Mouse (Mus musculus): ENCODE results near the gene Tfpi2. TPM values are rescaled to one million over a fixed set of nuclear protein-coding genes. Genes with fewer than 3 reads are reported as not detected.

The Tfpi2 gene
- 1 to 10 TPM in 1 of 2 experiments, under 1 TPM in 1; 0.95 to 1.4 TPM for total RNA-seq (2021)

DNA sequence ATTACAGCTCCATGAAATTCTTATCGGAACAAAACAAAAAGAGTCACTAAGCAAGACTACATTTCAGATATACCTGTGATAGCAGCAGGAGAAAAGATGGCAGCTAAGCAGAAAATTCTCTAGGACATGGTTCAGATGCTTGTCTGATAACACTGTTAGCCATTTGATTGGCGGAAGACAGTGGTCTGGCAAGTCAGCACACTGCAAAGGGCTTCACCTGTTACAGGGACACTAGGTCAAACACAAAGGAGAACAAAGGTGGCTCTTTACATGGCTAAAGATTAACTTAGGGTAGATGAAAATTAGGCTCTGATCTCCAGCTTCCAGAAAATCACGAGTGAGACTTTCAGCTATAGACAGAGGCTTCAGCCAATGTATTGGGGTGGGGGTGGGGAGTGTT lies at the start of gene Tfpi2:
Tfpi2 (minus strand) TSS at position 170 of the 400 bp plus-strand sequence.
- DNase-seq = no peak
- intact Hi-C loops (cut with DNase I) = no loop called here

DNA sequence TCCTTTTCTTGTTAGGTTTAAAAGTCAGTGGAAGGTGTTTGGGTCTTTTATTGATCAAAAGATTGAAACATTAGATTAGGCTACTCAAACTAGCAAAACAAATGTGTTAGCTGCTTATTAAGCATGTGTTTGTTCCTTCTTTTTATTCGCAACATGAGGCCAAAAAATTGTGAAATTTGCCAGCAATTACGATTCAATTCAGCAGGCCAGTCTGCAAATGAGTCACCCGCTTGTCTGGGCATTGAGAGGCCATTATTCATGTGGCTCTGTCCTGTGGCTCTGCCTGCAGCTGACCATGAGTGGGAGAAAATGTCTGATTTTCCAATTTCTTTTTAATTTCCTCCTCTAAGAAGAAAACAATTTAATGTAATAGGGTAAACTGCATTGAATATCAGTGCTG lies 42.2 kb upstream of the Tfpi2 start:
- intact Hi-C loops (cut with DNase I) = no loop called here
- DNase-seq = no peak

- DNase-seq = no peak
- intact Hi-C loops (cut with DNase I) = no loop called here
Observed at GRCm38 (mm10) chr6:4026367-4026766, 37.6 kb upstream of the Tfpi2 start.

DNA sequence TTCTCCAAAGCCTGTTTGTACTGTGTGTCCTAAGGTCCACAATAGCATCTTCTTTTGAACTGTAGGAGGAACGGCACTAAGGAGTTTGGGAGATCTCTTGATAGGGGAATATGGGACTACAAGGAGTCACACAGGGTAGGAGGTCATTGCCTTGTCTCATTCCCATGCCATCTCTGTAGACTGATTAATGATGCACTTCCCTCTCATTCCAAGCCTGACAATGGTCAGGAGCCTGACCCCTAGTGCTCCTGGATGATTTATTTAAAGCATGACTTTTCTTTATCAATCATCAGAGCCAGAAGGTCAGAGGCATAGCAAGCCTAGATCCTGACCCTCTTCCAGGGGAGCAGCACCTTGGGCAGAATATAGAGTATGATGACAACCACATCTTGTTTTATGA lies 33.9 kb upstream of the Tfpi2 start:
- intact Hi-C loops (cut with DNase I) = no loop called here

GRCm38 (mm10) chr6:4009548-4009947 lies 20.8 kb upstream of the Tfpi2 start:
- no peak for DNase-seq
- intact Hi-C loops (cut with DNase I) = loop anchor here (5.0 to 10.0 kb wide), 2 partner anchors 475 to 1288 kb away; partner anchors contain the start of gene Pon2

More for the DNA sequence above, 33.9 kb upstream of the Tfpi2 start:
- DNase-seq = no peak

GRCm38 (mm10) chr6:4008501-4009040 lies 19.9 kb upstream of the Tfpi2 start:
- peak in 1 of 2 experiments; percentile 10 for DNase-seq
- intact Hi-C loops (cut with DNase I) = loop anchor here (5.0 to 10.0 kb wide), 2 partner anchors 476 to 1289 kb away; partner anchors contain the start of gene Pon2

- no peak for DNase-seq
- intact Hi-C loops (cut with DNase I) = loop anchor here (2.0 to 10.0 kb wide), 4 partner anchors 82 to 1292 kb away; partner anchors contain the start of genes Bet1 and Pon2
Observed at GRCm38 (mm10) chr6:4004808-4005207, 16.1 kb upstream of the Tfpi2 start.

GRCm38 (mm10) chr6:4003890-4004306 lies 15.2 kb upstream of the Tfpi2 start, which contains the start of gene Gng11:
Gng11 (plus strand) TSS chr6:4003904.
- DNase-seq = peak; percentile 83 to 88
- intact Hi-C loops (cut with DNase I) = loop anchor here (2.0 to 10.0 kb wide), 3 partner anchors 83 to 481 kb away; partner anchors contain the start of gene Bet1

DNA sequence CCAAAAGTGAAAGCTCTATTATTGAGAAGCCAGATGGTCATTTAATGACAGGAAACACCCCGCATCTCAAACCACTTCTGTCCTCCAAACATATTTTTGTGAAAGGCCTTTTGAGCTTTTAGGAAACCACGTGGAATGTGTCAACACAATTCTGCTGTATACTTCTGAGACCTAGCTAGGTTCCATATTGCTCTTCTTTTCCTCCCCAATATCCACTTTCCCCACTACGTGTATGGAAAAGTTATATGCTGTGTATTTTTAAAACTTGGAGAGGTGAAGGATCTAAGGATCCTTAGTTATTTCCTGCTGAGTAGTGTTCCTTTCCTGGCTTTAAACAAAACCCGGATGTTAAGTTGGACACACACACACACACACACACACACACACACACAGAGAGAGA lies 14.7 kb upstream of the Tfpi2 start:
- DNase-seq = peak in 1 of 2 experiments; percentile 36
- intact Hi-C loops (cut with DNase I) = loop anchor here (5.0 to 10.0 kb wide), 2 partner anchors 91 to 481 kb away; no protein-coding TSS in a partner anchor

- no peak for DNase-seq
- intact Hi-C loops (cut with DNase I) = loop anchor here (2.0 to 10.0 kb wide), 3 partner anchors 34 to 484 kb away; no protein-coding TSS in a partner anchor
Observed at GRCm38 (mm10) chr6:4000716-4001115, 12.0 kb upstream of the Tfpi2 start.

DNA sequence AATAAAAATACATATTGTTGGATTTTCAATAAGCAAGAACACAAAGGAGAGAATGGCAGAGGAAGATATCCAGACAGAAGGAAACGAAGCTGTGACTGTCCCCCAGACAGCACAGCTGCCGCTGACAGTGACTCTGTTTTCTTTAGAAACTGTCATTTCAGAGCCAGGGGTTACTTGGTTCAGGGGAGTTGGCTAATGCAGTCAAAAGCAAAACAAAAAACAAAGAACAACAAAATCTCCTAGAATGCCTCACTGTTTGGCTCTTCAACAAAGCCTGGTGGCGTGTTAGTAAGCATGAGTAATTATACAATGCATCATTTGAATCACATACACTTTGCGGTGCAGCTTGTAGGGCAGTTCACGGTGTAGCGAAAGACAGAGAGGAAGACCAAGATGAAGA lies 10.6 kb upstream of the Tfpi2 start:
- intact Hi-C loops (cut with DNase I) = no loop called here
- no peak for DNase-seq

DNA sequence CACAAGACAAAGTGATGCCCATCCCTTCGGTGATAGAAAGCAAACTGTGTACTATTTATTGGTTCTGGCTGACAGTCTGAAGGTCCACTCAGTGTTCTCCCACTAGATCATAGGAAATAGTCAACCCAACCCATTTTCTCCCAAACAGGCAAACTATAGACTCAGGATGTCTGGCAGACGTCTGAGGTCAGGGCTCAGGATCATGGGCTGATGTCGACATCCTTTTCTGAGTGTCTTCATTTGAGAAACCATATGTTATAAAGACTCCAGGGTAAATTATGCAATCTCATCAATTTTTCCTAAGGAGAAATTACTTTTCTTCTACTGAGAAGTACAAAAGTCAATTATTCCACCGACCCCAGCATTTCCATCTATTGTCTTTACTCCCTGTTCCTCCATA lies 9.4 kb upstream of the Tfpi2 start:
- DNase-seq = no peak
- intact Hi-C loops (cut with DNase I) = no loop called here

GRCm38 (mm10) chr6:3993492-3993891 lies 4.8 kb upstream of the Tfpi2 start, which contains the start of gene Gngt1:
Gngt1 (plus strand) TSS chr6:3993792.
- DNase-seq = no peak
- intact Hi-C loops (cut with DNase I) = no loop called here

GRCm38 (mm10) chr6:3982661-3983284 lies 5.9 kb downstream of the Tfpi2 start:
- intact Hi-C loops (cut with DNase I) = no loop called here
- no peak for DNase-seq

DNA sequence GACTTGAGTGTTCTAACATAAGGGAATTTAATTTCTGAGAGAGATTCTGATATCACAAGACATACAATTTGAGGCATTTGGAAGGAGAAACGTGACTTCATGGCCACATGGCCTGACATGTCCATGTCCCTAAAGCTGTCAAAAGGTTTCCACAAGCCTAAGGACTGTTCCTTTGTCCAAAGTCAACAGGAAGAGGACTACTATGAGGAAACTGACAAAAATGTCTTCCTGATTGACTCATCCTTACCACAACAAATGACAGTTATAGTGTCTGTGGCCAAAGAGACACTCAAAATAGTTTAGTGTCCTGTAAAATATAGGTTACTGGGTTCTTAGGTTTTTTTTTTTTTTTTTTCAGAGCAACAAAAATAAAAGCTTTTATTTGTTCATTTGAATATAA lies 15.0 kb downstream of the Tfpi2 start:
- DNase-seq = no peak

GRCm38 (mm10) chr6:3967676-3968626 lies 20.8 kb downstream of the Tfpi2 start:
- peak; percentile 44 to 54 for DNase-seq
- intact Hi-C loops (cut with DNase I) = loop anchor here (2.0 kb wide), 1 partner anchor 33 kb away; no protein-coding TSS in a partner anchor

More for the DNA sequence above, 15.0 kb downstream of the Tfpi2 start:
- intact Hi-C loops (cut with DNase I) = no loop called here

GRCm38 (mm10) chr6:3954969-3955368 lies 33.8 kb downstream of the Tfpi2 start:
- DNase-seq = no peak
- intact Hi-C loops (cut with DNase I) = no loop called here

DNA sequence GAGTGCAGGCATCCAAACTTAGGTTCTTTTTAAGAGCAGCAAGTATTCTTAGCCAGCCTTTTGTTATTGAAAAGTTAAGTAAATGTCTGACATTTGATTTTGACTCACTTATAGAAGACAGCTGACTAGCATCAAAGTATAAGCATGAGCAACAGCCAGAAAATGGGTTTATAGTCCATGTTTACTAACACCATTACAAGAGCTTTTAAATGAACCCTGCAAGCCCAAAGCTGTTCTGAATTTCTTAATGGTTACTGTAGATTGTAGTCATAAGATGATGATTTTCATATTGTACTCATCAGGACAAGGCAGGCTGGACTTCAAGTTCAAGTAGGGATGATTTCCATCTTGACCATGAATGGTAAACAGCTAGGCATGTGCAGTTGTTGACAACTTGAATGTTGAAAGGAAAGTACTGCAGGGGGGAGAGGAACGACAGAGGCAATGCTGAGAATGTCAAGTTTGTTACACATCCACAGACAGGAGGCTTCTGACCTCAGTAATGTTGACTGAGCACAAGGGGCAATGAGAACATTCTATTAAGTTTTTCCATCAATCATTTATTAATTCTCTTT lies 52.5 kb downstream of the Tfpi2 start:
- intact Hi-C loops (cut with DNase I) = no loop called here
- no peak for DNase-seq

DNA sequence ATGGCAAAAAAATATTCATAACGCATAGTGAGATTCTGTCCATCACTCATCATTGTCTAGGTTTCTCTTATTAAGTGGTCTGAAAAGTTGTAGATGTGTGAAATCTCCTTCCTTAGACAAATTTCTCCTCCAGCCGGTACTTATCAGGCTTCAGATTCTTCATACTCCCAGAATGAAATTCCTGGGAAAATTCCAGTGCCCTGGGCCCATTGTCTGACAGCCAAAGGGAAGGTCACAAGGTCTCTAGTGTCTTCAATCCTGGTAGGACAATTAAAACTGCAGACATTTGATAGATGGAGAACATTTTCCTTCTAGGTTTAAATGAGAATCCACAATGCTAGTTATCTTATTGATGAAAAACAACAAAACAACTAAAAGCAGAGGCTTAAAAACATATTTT lies 53.1 kb downstream of the Tfpi2 start:
- intact Hi-C loops (cut with DNase I) = no loop called here
- DNase-seq = no peak

GRCm38 (mm10) chr6:3935048-3935447 lies 53.7 kb downstream of the Tfpi2 start:
- intact Hi-C loops (cut with DNase I) = no loop called here

More at GRCm38 (mm10) chr6:3935048-3935447, 53.7 kb downstream of the Tfpi2 start:
- DNase-seq = no peak

All from heart, postnatal 36 days (tissue).